Mouse (Mus musculus) cortical plate, adult 2 months (tissue): ENCODE measurements at regions not wholly inside any gene's neighbourhood (a gene's known extent, or its start where the extent isn't known, plus 50 kb on each side); places are given as distances from the start of the nearest gene placed in this dataset.

Experiments used
- CTCF ChIP-seq: fragments of 200-500 bp; IDR thresholded peaks from 2 replicates; pipeline ENCODE4 v1.5.1; 2011; ENCODE audit warnings: mild to moderate bottlenecking, control low read depth, low read length; ENCODE audit not compliant: insufficient read depth; ENCODE audit errors: extremely low read depth
- POLR2A ChIP-seq: fragments of 200-500 bp; IDR thresholded peaks from 2 replicates; pipeline ENCODE4 v1.6.1; 2011; ENCODE audit warnings: mild to moderate bottlenecking, low read length, control low read depth; ENCODE audit not compliant: insufficient read depth; ENCODE audit errors: extremely low read depth

- no peak for TF ChIP-seq CTCF
- TF ChIP-seq POLR2A: no peak
Observed at GRCm38 (mm10) chr6:98872334-98872733, 529.8 kb upstream of the Gm765 start.
